Mouse (Mus musculus): ENCODE data around the gene Otulinl.

DNA sequence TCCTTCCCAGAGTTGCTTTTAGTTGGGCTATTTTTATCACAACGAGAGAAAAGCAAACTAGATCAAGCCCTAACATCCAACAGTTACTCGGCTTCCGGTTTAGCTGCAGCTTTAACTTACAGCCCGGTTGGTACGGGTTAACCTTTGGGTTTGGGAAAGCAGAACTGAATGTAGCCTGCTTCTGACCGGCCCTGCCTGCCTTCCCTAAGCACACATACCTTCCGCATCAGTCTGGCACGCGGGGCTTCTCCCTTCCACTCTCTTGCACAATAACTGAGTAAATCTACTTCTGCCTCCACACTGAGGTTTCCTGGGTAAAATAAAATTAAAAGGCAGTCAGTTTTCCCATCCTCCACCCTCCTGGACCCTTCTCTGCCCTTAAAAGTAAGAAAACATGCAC is 17.3 kb downstream of the Otulinl start:
- TF ChIP-seq POLR2A (IDR thresholded peaks at IDR 0.05; ENCODE audit: control insufficient read depth, low read depth, low read length) (no peak), CTCF (IDR thresholded peaks at IDR 0.05; ENCODE audit: control insufficient read depth, insufficient read depth, insufficient replicate concordance, low read depth, low read length) (no peak)
